Mouse (Mus musculus): ENCODE measurements at regions not wholly inside any gene's neighbourhood (a gene's known extent, or its start where the extent isn't known, plus 50 kb on each side); places are given as distances from the start of the nearest gene placed in this dataset.

DNA sequence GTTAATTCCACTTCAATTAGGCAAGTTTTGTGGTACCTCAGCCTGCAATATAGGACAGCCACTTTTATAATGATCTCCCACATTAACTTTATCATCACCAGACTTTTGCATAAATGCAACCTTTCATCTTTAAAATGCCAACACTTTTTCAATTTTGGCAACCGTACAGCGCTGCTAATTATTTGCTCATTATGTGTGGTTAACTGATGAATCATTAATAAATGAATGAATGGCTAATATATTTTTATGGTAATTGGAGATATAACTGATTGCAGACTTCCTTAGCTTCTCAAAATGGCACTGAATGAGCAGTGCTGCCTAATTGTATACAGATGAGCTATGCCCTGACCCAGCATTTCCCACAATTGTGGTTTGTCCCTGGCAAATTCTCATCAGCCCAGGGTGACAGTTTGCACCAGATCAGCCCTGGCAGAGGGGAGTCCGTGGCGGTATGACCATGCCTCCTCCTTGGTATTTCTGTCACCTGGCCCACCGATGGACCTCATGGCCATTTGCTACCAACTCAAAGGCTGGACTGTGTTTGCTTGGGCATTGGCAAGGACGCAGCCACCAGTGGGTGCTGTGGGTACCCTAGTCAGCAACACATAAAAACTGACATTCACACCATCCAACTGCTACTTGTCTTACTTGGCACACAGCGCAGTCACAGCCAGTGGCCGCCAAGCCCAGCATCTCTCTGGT lies 173.7 kb upstream of the Lmo4 start:
- no peak for TF ChIP-seq CTCF (IDR thresholded peaks at IDR 0.05)
- no peak for TF ChIP-seq EP300 (IDR thresholded peaks at IDR 0.05; ENCODE audit: insufficient read depth, low read depth, low read length)
- no peak for TF ChIP-seq POLR2A (IDR thresholded peaks at IDR 0.05; ENCODE audit: insufficient read depth, low read depth, low read length)
- intact Hi-C loops (cut with DNase I): no loop called here

DNA sequence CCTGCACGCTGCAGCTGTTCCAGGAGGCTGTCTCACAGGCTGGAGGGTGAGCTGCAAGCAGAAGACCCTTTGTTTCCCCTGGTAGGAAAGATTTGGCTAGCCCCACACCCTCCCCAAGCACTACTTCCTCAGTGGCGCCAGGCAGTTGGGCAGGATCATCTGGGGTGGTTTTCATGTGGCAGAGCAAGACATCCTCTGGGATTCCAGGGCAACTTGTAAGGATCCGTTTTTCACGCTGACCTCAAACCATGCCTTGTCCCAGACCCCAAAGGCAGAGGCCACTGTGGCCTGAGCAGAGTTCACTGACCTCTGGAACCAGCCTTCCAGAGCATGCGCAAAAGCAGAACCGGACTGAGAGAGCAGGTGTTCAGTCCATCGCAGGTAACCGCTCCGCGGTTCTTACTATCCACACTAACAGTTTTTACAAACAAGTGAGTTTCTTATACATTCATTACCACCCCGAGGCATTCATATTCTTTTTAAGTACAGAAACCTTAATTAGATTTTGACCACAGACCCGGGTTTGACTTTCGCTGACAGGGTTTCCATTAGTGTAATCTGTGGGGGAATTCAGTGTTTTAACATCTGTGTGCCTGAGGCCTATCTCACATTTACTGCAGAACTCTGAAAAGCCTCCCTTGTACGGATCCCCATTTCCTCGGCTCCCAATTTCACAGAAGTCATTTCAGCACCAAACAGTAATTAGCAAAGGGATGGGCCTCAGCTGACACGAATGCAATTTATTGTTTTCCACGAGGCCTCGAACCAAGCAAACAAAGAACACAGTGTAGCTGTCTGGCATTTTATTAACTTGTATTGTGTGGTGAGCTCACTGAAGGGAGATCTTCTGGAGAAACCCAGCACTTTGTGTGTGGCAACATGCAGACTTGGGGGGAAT lies 172.9 kb upstream of the Lmo4 start:
- Histone ChIP-seq H3K36me3 (ENCODE audit: control insufficient read depth, insufficient read depth, low read length) (no peaks in the 10 kb centered on the region), H3K27me3 (ENCODE audit: control insufficient read depth, insufficient read depth, low read length) (no peaks in the 10 kb centered on the region), H3K4me3 (no peak overlapping the region), H3K27ac (no peak overlapping the region), H3K4me1 (ENCODE audit: control insufficient read depth, insufficient read depth, low read length) (no peaks in the 10 kb centered on the region), H3K79me2 (replicated peaks; ENCODE audit: control insufficient read depth, insufficient read depth, low read length) (no peaks in the 10 kb centered on the region), H3K9ac (ENCODE audit: low read depth, low read length) (no peak overlapping the region)
- intact Hi-C loops (cut with DNase I): no loop called here
- DNase-seq: no peak
- WGBS: 80% methylated on average over 18 of the region's 18 CpGs
- TF ChIP-seq POLR2A (IDR thresholded peaks at IDR 0.05; ENCODE audit: insufficient read depth, low read depth, low read length) (no peak), CTCF (IDR thresholded peaks at IDR 0.05) (no peak), EP300 (IDR thresholded peaks at IDR 0.05; ENCODE audit: insufficient read depth, low read depth, low read length) (no peak)

More for the DNA sequence above, 173.7 kb upstream of the Lmo4 start:
- Histone ChIP-seq H3K27ac (no peak overlapping the region), H3K4me1 (ENCODE audit: control insufficient read depth, insufficient read depth, low read length) (no peaks in the 10 kb centered on the region), H3K79me2 (replicated peaks; ENCODE audit: control insufficient read depth, insufficient read depth, low read length) (no peaks in the 10 kb centered on the region), H3K36me3 (ENCODE audit: control insufficient read depth, insufficient read depth, low read length) (no peaks in the 10 kb centered on the region), H3K4me3 (no peak overlapping the region), H3K9ac (ENCODE audit: low read depth, low read length) (no peak overlapping the region), H3K27me3 (ENCODE audit: control insufficient read depth, insufficient read depth, low read length) (no peaks in the 10 kb centered on the region)
- no peak for DNase-seq
- WGBS: 89% methylated on average over 8 of the region's 8 CpGs

DNA sequence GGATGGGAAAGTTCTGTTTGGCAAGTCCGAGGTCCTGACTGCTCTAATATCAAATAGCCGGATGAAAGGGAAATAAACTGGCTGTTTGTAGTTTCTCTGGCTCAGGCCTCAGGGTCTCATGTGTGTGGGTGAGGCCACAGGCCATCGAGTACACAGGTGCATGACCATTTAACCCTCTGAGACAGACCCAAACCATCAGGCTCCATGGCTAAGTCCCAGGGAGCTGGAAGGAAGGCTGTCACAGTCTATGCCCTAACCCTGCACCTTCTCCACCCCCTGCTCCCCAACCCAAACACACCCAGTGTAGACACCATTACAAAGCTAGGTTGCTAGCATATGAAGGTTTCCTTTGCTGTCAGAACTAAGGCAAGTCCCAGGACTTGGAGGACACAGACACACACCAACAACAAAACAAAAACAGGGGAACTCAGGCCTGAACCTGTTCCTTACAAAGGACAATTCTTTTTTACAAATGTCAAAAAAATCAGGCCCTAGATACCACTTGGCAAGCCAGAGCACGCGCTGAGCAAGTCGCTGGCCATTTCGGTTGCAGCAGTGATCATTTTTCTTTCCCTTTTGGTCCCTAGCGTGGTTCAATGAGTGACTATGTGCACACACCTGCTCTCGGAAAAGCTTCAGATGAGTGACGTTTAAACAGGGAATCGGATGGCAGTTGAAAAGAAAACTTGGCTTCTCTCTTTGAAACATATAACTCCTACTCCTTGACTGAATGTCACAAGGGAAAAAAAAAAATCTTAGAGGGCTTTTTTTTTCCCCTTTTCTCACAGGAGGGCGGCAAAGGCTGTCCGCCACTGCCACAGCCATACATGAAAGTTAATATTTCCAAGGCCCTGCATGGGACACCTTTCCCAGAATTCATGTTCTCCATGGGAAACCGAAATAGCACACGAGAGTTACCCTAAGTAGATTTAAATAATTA lies 171.7 kb upstream of the Lmo4 start:
- 83% methylated on average over 15 of the region's 15 CpGs for WGBS
- Histone ChIP-seq H3K79me2 (replicated peaks; ENCODE audit: control insufficient read depth, insufficient read depth, low read length) (no peaks in the 10 kb centered on the region), H3K27me3 (ENCODE audit: control insufficient read depth, insufficient read depth, low read length) (no peaks in the 10 kb centered on the region), H3K36me3 (ENCODE audit: control insufficient read depth, insufficient read depth, low read length) (no peaks in the 10 kb centered on the region), H3K9ac (ENCODE audit: low read depth, low read length) (no peak overlapping the region), H3K4me3 (no peak overlapping the region), H3K27ac (no peak overlapping the region), H3K4me1 (ENCODE audit: control insufficient read depth, insufficient read depth, low read length) (no peaks in the 10 kb centered on the region)
- DNase-seq: no peak
- TF ChIP-seq POLR2A (IDR thresholded peaks at IDR 0.05; ENCODE audit: insufficient read depth, low read depth, low read length) (no peak), EP300 (IDR thresholded peaks at IDR 0.05; ENCODE audit: insufficient read depth, low read depth, low read length) (no peak), CTCF (IDR thresholded peaks at IDR 0.05) (no peak)
- intact Hi-C loops (cut with DNase I): no loop called here

DNA sequence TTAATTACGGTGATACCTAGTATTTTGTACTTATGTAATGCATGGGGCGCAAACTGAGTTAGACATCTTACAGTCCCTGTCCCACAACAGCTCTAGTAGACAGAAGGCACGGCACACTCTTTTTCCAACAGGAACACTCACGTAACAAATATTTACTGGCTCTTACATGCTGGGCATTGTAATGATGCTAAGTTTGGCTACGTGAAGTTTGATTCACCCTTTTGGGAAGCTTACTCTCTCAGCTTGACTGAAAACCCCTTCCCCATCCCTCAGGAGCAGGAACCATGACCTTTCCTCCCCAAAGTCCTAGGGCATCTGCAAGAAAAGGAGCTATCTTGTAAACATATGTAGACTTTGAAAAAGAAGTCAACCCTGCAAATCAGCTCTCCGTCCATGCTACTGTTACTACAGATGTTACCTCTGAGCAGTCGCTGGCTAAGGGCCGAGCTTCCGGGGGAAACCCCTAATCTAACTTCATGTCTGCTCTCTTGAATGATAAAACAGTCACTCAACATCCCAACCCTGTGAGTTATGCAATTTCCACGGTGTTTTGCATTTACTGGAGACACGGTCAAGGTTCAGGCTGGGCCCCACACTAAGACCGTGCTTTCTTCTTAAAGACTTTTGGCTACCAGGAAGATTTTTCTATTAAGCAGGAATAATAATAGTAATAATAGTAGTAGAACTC lies 170.8 kb upstream of the Lmo4 start:
- H3K36me3 ChIP-seq (ENCODE audit: control insufficient read depth, insufficient read depth, low read length): no peaks in the 10 kb centered on the region

DNA sequence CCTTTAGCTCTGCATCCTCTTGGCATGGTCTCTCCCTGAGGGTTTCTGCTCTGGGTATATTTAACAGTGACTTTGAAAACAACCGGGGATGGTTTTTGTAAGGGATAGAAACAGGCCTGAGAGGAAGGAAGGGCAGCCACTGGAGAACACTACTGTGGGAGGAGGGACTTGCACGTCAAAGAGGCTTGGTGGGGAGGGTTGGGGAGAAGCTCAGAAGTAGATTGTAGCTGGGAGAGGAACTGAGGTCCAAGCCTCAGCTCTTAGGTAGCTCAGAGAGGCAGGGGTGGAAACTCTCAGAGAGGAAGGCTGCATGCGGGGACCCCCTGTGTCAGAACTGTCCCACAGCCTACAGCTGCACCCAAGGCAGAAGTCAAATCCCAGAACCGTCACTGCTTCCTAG lies 163.3 kb upstream of the Lmo4 start:
- H3K27me3 ChIP-seq (ENCODE audit: control insufficient read depth, insufficient read depth, low read length): no peaks in the 10 kb centered on the region
- DNase-seq: no peak
- no peak overlapping the region for H3K27ac ChIP-seq
- 53% methylated on average over 4 of the region's 4 CpGs for WGBS
- no peak overlapping the region for H3K4me3 ChIP-seq
- TF ChIP-seq POLR2A (IDR thresholded peaks at IDR 0.05; ENCODE audit: insufficient read depth, low read depth, low read length) (no peak), EP300 (IDR thresholded peaks at IDR 0.05; ENCODE audit: insufficient read depth, low read depth, low read length) (no peak), CTCF (IDR thresholded peaks at IDR 0.05) (no peak)
- H3K9ac ChIP-seq (ENCODE audit: low read depth, low read length): no peak overlapping the region
- no peaks in the 10 kb centered on the region for H3K79me2 ChIP-seq (replicated peaks; ENCODE audit: control insufficient read depth, insufficient read depth, low read length)
- intact Hi-C loops (cut with DNase I): no loop called here
- no peaks in the 10 kb centered on the region for H3K4me1 ChIP-seq (ENCODE audit: control insufficient read depth, insufficient read depth, low read length)
- H3K36me3 ChIP-seq (ENCODE audit: control insufficient read depth, insufficient read depth, low read length): no peaks in the 10 kb centered on the region

More for the DNA sequence above, 170.8 kb upstream of the Lmo4 start:
- no peak for DNase-seq
- Histone ChIP-seq H3K27me3 (ENCODE audit: control insufficient read depth, insufficient read depth, low read length) (no peaks in the 10 kb centered on the region), H3K79me2 (replicated peaks; ENCODE audit: control insufficient read depth, insufficient read depth, low read length) (no peaks in the 10 kb centered on the region), H3K27ac (no peak overlapping the region), H3K4me3 (no peak overlapping the region), H3K4me1 (ENCODE audit: control insufficient read depth, insufficient read depth, low read length) (no peaks in the 10 kb centered on the region), H3K9ac (ENCODE audit: low read depth, low read length) (no peak overlapping the region)
- TF ChIP-seq POLR2A (IDR thresholded peaks at IDR 0.05; ENCODE audit: insufficient read depth, low read depth, low read length) (no peak), EP300 (IDR thresholded peaks at IDR 0.05; ENCODE audit: insufficient read depth, low read depth, low read length) (no peak), CTCF (IDR thresholded peaks at IDR 0.05) (no peak)
- WGBS: 45% methylated on average over 12 of the region's 12 CpGs
- intact Hi-C loops (cut with DNase I): no loop called here
